19 mouse cellular contexts compared by ENCODE assay signal in the genomic region with DNA sequence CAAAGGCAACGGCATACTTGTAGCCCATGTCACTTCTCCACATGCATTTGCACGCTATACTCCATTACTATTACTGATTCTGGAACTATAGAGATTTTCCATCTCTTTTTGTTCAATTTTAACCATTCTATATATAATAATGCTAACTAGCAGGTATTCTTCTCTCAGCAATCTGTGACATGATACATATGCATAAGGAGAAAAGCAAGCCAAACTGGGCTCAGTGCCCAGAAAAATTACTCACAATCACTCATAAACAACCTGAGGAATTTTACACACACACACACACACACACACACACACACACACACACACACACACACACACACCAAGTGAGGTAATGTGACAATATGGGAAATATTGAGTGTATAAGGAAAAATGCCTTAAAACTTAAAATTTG.
DNase-seq lines count a peak whose midpoint lies in the region; ATAC-seq and TF ChIP-seq lines count a peak whose summit lies in the region.
"Had no signal": no experiment of that assay in that cellular context is flagged by ENCODE, and none has a peak within 500 bp of the region (broad histone marks: within the 10 kb centered on the region; RNA-seq: fewer than 3 reads in every experiment).

No protein-coding gene starts in this region.

- H3K4me1 ChIP-seq in hindbrain, embryonic 11.5 days (replicated peaks; ENCODE audit: control insufficient read depth, insufficient read depth, low read length), result no peaks in the 10 kb centered on the region
- no peaks in the 10 kb centered on the region for H3K4me1 ChIP-seq in heart, embryonic 11.5 days (ENCODE audit: control insufficient read depth, insufficient read depth, low read length)
- H3K4me1 ChIP-seq: embryonic facial prominence, embryonic 12.5 days; heart, embryonic 15.5 days had no signal

- WGBS in hindbrain, embryonic 11.5 days, result 89% methylated on average over 2 of the region's 2 CpGs
- 86% methylated on average over 2 of the region's 2 CpGs for WGBS in heart, embryonic 11.5 days (ENCODE audit: insufficient replicate concordance)

- no peaks in the 10 kb centered on the region for H3K27me3 ChIP-seq in hindbrain, embryonic 11.5 days (ENCODE audit: control insufficient read depth, insufficient read depth, low read length)
- H3K27me3 ChIP-seq in heart, embryonic 11.5 days (ENCODE audit: control insufficient read depth, insufficient read depth, low read length), result no peaks in the 10 kb centered on the region
- H3K27me3 ChIP-seq: embryonic facial prominence, embryonic 12.5 days; heart, embryonic 15.5 days had no signal

- no peak overlapping the region for H3K9ac ChIP-seq in hindbrain, embryonic 11.5 days (ENCODE audit: low read depth, low read length)
- H3K9ac ChIP-seq in heart, embryonic 11.5 days (ENCODE audit: low read depth, low read length), result no peak overlapping the region
- H3K9ac ChIP-seq: embryonic facial prominence, embryonic 12.5 days; heart, embryonic 15.5 days had no signal

- no peak for ATAC-seq in hindbrain, embryonic 11.5 days (ENCODE audit: low FRiP score)
- ATAC-seq in heart, embryonic 11.5 days (replicated peaks; ENCODE audit: insufficient number of reproducible peaks, low FRiP score, low TSS enrichment), result no peak
- ATAC-seq: CD4-positive, CD25-positive, alpha-beta regulatory T cell, adult 4 months had no signal

- intact Hi-C loops in left cerebral cortex, adult 2 months (cut with DNase I), result loop anchor here (5.0 kb wide), 1 partner anchor 194 kb away; no protein-coding TSS in a partner anchor

- H3K27ac ChIP-seq in left cerebral cortex, adult 2 months, result no peak overlapping the region
- H3K27ac ChIP-seq in hindbrain, embryonic 11.5 days (ENCODE audit: low read depth, low read length), result no peak overlapping the region
- H3K27ac ChIP-seq in heart, embryonic 11.5 days (ENCODE audit: low read depth, low read length), result no peak overlapping the region
- H3K27ac ChIP-seq: embryonic facial prominence, embryonic 12.5 days; heart, embryonic 15.5 days had no signal

- DNase-seq in adrenal gland, postnatal 10 days, result peak; percentile 6
- no peak for DNase-seq in adrenal gland, adult 18-20 months (ENCODE audit: low spot score in 2 of 2)
- peak; percentile 13 to 29 for DNase-seq in left cerebral cortex, adult 2 months (ENCODE audit: extremely low spot score in 1 of 2, low spot score in 2 of 2)
- no peak for DNase-seq in left cerebral cortex, adult 11 months (ENCODE audit: low spot score)
- DNase-seq in right cerebral cortex, adult 2 months (ENCODE audit: low spot score in 2 of 2), result peak; percentile 57 to 62
- no peak for DNase-seq in hindbrain, embryonic 11.5 days (ENCODE audit: low spot score)
- DNase-seq in spleen, postnatal 4 days (ENCODE audit: low spot score in 2 of 2), result no peak
- DNase-seq: cerebellum, adult 8-10 months; gastrocnemius, postnatal 14 days; heart, adult 18-20 months; kidney, adult 11 months; liver; lung, postnatal 10 days; spleen, adult 18-20 months; thymus, adult 18-20 months had no signal

- no peak overlapping the region for H3K4me3 ChIP-seq in left cerebral cortex, adult 2 months
- no peak overlapping the region for H3K4me3 ChIP-seq in hindbrain, embryonic 11.5 days (ENCODE audit: low read depth, low read length)
- no peak overlapping the region for H3K4me3 ChIP-seq in heart, embryonic 11.5 days (ENCODE audit: low read depth, low read length)
- H3K4me3 ChIP-seq: embryonic facial prominence, embryonic 12.5 days; heart, embryonic 15.5 days had no signal

- no peaks in the 10 kb centered on the region for H3K36me3 ChIP-seq in hindbrain, embryonic 11.5 days (ENCODE audit: control insufficient read depth, insufficient read depth, low read length)
- no peaks in the 10 kb centered on the region for H3K36me3 ChIP-seq in heart, embryonic 11.5 days (ENCODE audit: control insufficient read depth, insufficient read depth, low read length)
- H3K36me3 ChIP-seq: embryonic facial prominence, embryonic 12.5 days; heart, embryonic 15.5 days had no signal

- H3K9me3 ChIP-seq in hindbrain, embryonic 11.5 days (ENCODE audit: control insufficient read depth, low read length), result no peaks in the 10 kb centered on the region
- no peaks in the 10 kb centered on the region for H3K9me3 ChIP-seq in heart, embryonic 11.5 days (replicated peaks; ENCODE audit: control insufficient read depth, low read length)
- H3K9me3 ChIP-seq: embryonic facial prominence, embryonic 12.5 days; heart, embryonic 15.5 days had no signal

- no peak overlapping the region for H3K4me2 ChIP-seq in hindbrain, embryonic 11.5 days (replicated peaks; ENCODE audit: low read depth, low read length)
- H3K4me2 ChIP-seq in heart, embryonic 11.5 days, result no peak overlapping the region
- H3K4me2 ChIP-seq: embryonic facial prominence, embryonic 12.5 days; heart, embryonic 15.5 days had no signal

- no peak for TF ChIP-seq CTCF in left cerebral cortex, adult 2 months (IDR thresholded peaks at IDR 0.05)

Comparison
In these comparisons a context has a peak if more than half of its experiments do, and no peak if none do; other contexts are left out.
1. DNase-seq: peak in adrenal gland, postnatal 10 days (single experiment), left cerebral cortex, adult 2 months (2 of 2) and right cerebral cortex, adult 2 months (2 of 2); none in adrenal gland, adult 18-20 months (0 of 2), left cerebral cortex, adult 11 months (single experiment), hindbrain, embryonic 11.5 days (single experiment) and spleen, postnatal 4 days (0 of 2).